Mouse (Mus musculus) forebrain, embryonic 14.5 days (tissue): Measurements from ENCODE around the gene 1700031F05Rik. TPM values are rescaled to one million over a fixed set of nuclear protein-coding genes. Genes with fewer than 3 reads are reported as not detected.
"Not testable (repeated sequence)": the region's sequence is repeated elsewhere in the genome, so short reads cannot be mapped to it uniquely, and the experiment has no call there.

ENCODE experiments used
- ATAC-seq: fragments of 200-750 bp; cut with Nextera tagmentation; 2 replicates; pipeline ENCODE4 v1.8.0; 2017; ENCODE audit warnings: mild to moderate bottlenecking, moderate library complexity
- DNase-seq: peaks from one replicate; pipeline ENCODE4 v3.0.0-alpha.2; 2015; ENCODE audit warnings: low spot score
- H3K27ac ChIP-seq: fragments of 300-500 bp; sonication (generic); 2 replicates; pipeline ENCODE4 v1.5.1; 2014; ENCODE audit warnings: low read depth, mild to moderate bottlenecking, control low read depth, low read length, moderate library complexity
- H3K27me3 ChIP-seq: fragments of 300-500 bp; sonication (generic); replicated peaks from 2 replicates; pipeline ENCODE4 v1.6.1; 2014; ENCODE audit warnings: low read length, control low read depth, mixed read lengths; ENCODE audit not compliant: control insufficient read depth, insufficient read depth
- H3K36me3 ChIP-seq: fragments of 300-500 bp; sonication (generic); 2 replicates; pipeline ENCODE4 v1.6.1; 2014; ENCODE audit warnings: low read length, control low read depth; ENCODE audit not compliant: control insufficient read depth, insufficient read depth
- H3K4me1 ChIP-seq: fragments of 300-500 bp; sonication (generic); 2 replicates; pipeline ENCODE4 v1.6.1; 2014; ENCODE audit warnings: antibody characterized with exemption, low read length, control low read depth; ENCODE audit not compliant: control insufficient read depth, insufficient read depth
- H3K4me2 ChIP-seq: fragments of 300-500 bp; sonication (generic); 2 replicates; pipeline ENCODE4 v1.6.1; 2014; ENCODE audit warnings: mild to moderate bottlenecking, control low read depth, low read length
- H3K4me3 ChIP-seq: fragments of 300-500 bp; sonication (generic); 2 replicates; pipeline ENCODE4 v1.5.1; 2014; ENCODE audit warnings: low read depth, low read length, control low read depth
- H3K9ac ChIP-seq: fragments of 300-500 bp; sonication (generic); 2 replicates; pipeline ENCODE4 v1.6.1; 2014; ENCODE audit warnings: mild to moderate bottlenecking, low read length, control low read depth, moderate library complexity
- H3K9me3 ChIP-seq: fragments of 300-500 bp; sonication (generic); replicated peaks from 2 replicates; pipeline ENCODE4 v1.6.1; 2016; ENCODE audit warnings: low read length, control low read depth, mixed read lengths; ENCODE audit not compliant: control insufficient read depth
- WGBS: fragments of 180-500 bp; shearing (Covaris S2); extraction: QIAGEN DNeasy Blood & Tissue Kit; methylation state at CpG from one replicate; pipeline ENCODE4 v1.1.7; 2014; 5-methylcytosine and 5-hydroxymethylcytosine counted together
- polyA plus RNA-seq: library from polyadenylated mRNA; unstranded; fragments of >200 nt; fragmentation: Nextera tagmentation; extraction: Ambion mirVana; gene quantifications from 2 replicates; pipeline ENCODE4 v1.2.1, GENCODE M21; 2014

Gene 1700031F05Rik
- not detected in 2 replicates for polyA plus RNA-seq

GRCm38 (mm10) chrX:102867871-102868270 is at the start of gene 1700031F05Rik:
TSS of gene 1700031F05Rik (minus strand) at chrX:102867971.
- no peak for ATAC-seq
- Histone ChIP-seq H3K36me3 (no peaks in the 10 kb centered on the region), H3K4me1 (no peaks in the 10 kb centered on the region), H3K4me3 (no peak within 1 kb of the TSS), H3K9ac (no peak within 1 kb of the TSS), H3K27me3 (no peaks in the 10 kb centered on the region), H3K4me2 (no peak within 1 kb of the TSS), H3K27ac (no peak within 1 kb of the TSS), H3K9me3 (no peaks in the 10 kb centered on the region)
- DNase-seq: no peak
- 90% methylated on average over 6 of the region's 6 CpGs for WGBS

GRCm38 (mm10) chrX:102914823-102915222 is 47.1 kb upstream of the 1700031F05Rik start:
- ATAC-seq, H3K4me3 ChIP-seq, H3K36me3 ChIP-seq, H3K9me3 ChIP-seq, H3K9ac ChIP-seq, H3K4me2 ChIP-seq, H3K27ac ChIP-seq, DNase-seq, H3K27me3 ChIP-seq, H3K4me1 ChIP-seq: not testable (repeated sequence)
- 85% methylated on average over 1 of the region's 1 CpGs for WGBS

- WGBS: 89% methylated on average over 6 of the region's 9 CpGs
- ATAC-seq: not testable (repeated sequence)
Measured at GRCm38 (mm10) chrX:102908587-102908986, 40.8 kb upstream of the 1700031F05Rik start, which contains the start of the genes Dmrtc1a and 1700011M02Rik. TSS of gene Dmrtc1a (minus strand) at chrX:102908687. TSS of gene 1700011M02Rik (plus strand) at chrX:102908905.

GRCm38 (mm10) chrX:102854516-102854915 is 13.3 kb downstream of the 1700031F05Rik start, which contains the start of gene Dmrtc1c2:
TSS of gene Dmrtc1c2 (minus strand) at chrX:102854616.
- not testable (repeated sequence) for ATAC-seq, H3K4me1 ChIP-seq, H3K4me3 ChIP-seq, H3K9ac ChIP-seq, H3K27ac ChIP-seq, H3K4me2 ChIP-seq, H3K27me3 ChIP-seq, H3K9me3 ChIP-seq, DNase-seq, H3K36me3 ChIP-seq
- WGBS: 81% methylated on average over 2 of the region's 13 CpGs

More at GRCm38 (mm10) chrX:102908587-102908986, 40.8 kb upstream of the 1700031F05Rik start, which contains the start of the genes Dmrtc1a and 1700011M02Rik:
- H3K9me3 ChIP-seq, H3K27me3 ChIP-seq, DNase-seq, H3K4me3 ChIP-seq, H3K9ac ChIP-seq, H3K4me2 ChIP-seq, H3K27ac ChIP-seq, H3K36me3 ChIP-seq, H3K4me1 ChIP-seq: not testable (repeated sequence)

GRCm38 (mm10) chrX:102812311-102812710 is 55.5 kb downstream of the 1700031F05Rik start:
- WGBS: 67% methylated on average over 4 of the region's 4 CpGs
- Histone ChIP-seq H3K36me3 (no peaks in the 10 kb centered on the region), H3K27ac (no peak overlapping the region), H3K4me1 (no peaks in the 10 kb centered on the region), H3K27me3 (no peaks in the 10 kb centered on the region), H3K9me3 (no peaks in the 10 kb centered on the region), H3K4me2 (no peak overlapping the region), H3K4me3 (no peak overlapping the region), H3K9ac (no peak overlapping the region)
- ATAC-seq (no peak), DNase-seq (no peak)

Other genes starting within 250 kb of the 1700031F05Rik start
- gene Phka1, start 223.7 kb downstream of the 1700031F05Rik start, polyA plus RNA-seq: 3.8 and 4.3 TPM in 2 replicates
- gene Gm3880, start 181.0 kb downstream of the 1700031F05Rik start, polyA plus RNA-seq: not detected in 2 replicates
- gene Gm9112, start 160.3 kb downstream of the 1700031F05Rik start, polyA plus RNA-seq: not detected in 2 replicates
- not detected in 2 replicates for gene Dmrtc1b, start 160.1 kb downstream of the 1700031F05Rik start, polyA plus RNA-seq
- not detected in 2 replicates for gene Dmrtc1c1, start 65.0 kb downstream of the 1700031F05Rik start, polyA plus RNA-seq
- gene Dmrtc1c2, start 13.4 kb downstream of the 1700031F05Rik start, polyA plus RNA-seq: not detected in 2 replicates
- gene Dmrtc1a, start 40.7 kb upstream of the 1700031F05Rik start, polyA plus RNA-seq: 1.6 and 2.2 TPM in 2 replicates
- not detected in 2 replicates for gene 1700011M02Rik, start 40.9 kb upstream of the 1700031F05Rik start, polyA plus RNA-seq
- gene 1700018G05Rik, start 60.4 kb upstream of the 1700031F05Rik start, polyA plus RNA-seq: not detected in 2 replicates